Comparison of ENCODE assay signal across 8 mouse cellular contexts in genomic region chr11:119052661-119053256, GRCm38 (mm10). TPM values are rescaled to one million over a fixed set of nuclear protein-coding genes. Genes with fewer than 3 reads are reported as not detected.
DNase-seq lines count a peak whose midpoint lies in the region; ATAC-seq lines count a peak whose summit lies in the region.

No protein-coding gene starts in this region.

- no peak for DNase-seq in kidney, adult 9 months
- peak; percentile 72 for DNase-seq in Muller cell, postnatal 12 days (ENCODE audit: inconsistent ontology term)
- DNase-seq in kidney, postnatal 36 days: peak; percentile 36 to 45
- peak; percentile 65 for DNase-seq in midbrain, embryonic 14.5 days
- DNase-seq in frontal cortex, postnatal 36 days (ENCODE audit: low spot score in 2 of 2): no peak

- peaks cover 67% of the 10 kb centered on the region for H3K4me1 ChIP-seq in kidney, embryonic 15.5 days
- H3K4me1 ChIP-seq in forebrain, embryonic 16.5 days (replicated peaks; ENCODE audit: control insufficient read depth, insufficient read depth, low read length): peaks cover 49% of the 10 kb centered on the region
- peaks cover 50% of the 10 kb centered on the region for H3K4me1 ChIP-seq in midbrain, embryonic 14.5 days (ENCODE audit: control insufficient read depth, insufficient read depth, low read length)

- no peaks in the 10 kb centered on the region for H3K9me3 ChIP-seq in kidney, embryonic 15.5 days (replicated peaks)
- H3K9me3 ChIP-seq in forebrain, embryonic 16.5 days (ENCODE audit: control insufficient read depth, low read length): no peaks in the 10 kb centered on the region
- no peaks in the 10 kb centered on the region for H3K9me3 ChIP-seq in midbrain, embryonic 14.5 days (ENCODE audit: control insufficient read depth, low read length)

- 2% methylated on average over 13 of the region's 13 CpGs for WGBS in kidney, embryonic 15.5 days
- WGBS in forebrain, embryonic 16.5 days: 3% methylated on average over 13 of the region's 13 CpGs
- 4% methylated on average over 13 of the region's 13 CpGs for WGBS in midbrain, embryonic 14.5 days

- H3K9ac ChIP-seq in kidney, embryonic 15.5 days: peak overlapping the region; percentile 32; the same call in 1 of the 2 replicates
- peak overlapping the region; percentile 60 for H3K9ac ChIP-seq in forebrain, embryonic 16.5 days (replicated peaks; ENCODE audit: low read depth, low read length)
- peak overlapping the region; percentile 57 for H3K9ac ChIP-seq in midbrain, embryonic 14.5 days (replicated peaks; ENCODE audit: low read length)

- peak overlapping the region; percentile 61 for H3K4me3 ChIP-seq in kidney, embryonic 15.5 days (replicated peaks)
- peak overlapping the region; percentile 44 for H3K4me3 ChIP-seq in forebrain, embryonic 16.5 days (replicated peaks; ENCODE audit: low read length)
- H3K4me3 ChIP-seq in midbrain, embryonic 14.5 days (replicated peaks; ENCODE audit: low read depth, low read length): peak overlapping the region; percentile 29

- H3K27ac ChIP-seq in kidney, embryonic 15.5 days: peak overlapping the region; percentile 56; the same call in 1 of the 2 replicates
- peak overlapping the region; percentile 89 for H3K27ac ChIP-seq in forebrain, embryonic 16.5 days (ENCODE audit: low read length)
- peak overlapping the region; percentile 97 for H3K27ac ChIP-seq in midbrain, embryonic 14.5 days (replicated peaks; ENCODE audit: low read depth, low read length)

- peak; percentile 30; the same call in 1 of the 2 replicates for ATAC-seq in kidney, embryonic 15.5 days (replicated peaks; ENCODE audit: low FRiP score)
- no peak; the same call in 1 of the 2 replicates for ATAC-seq in forebrain, embryonic 16.5 days
- ATAC-seq in midbrain, embryonic 14.5 days (ENCODE audit: low FRiP score, low TSS enrichment): no peak
- no peak for ATAC-seq in megakaryocyte-erythroid progenitor cell, adult 5-6 weeks (replicated peaks; ENCODE audit: low FRiP score, low TSS enrichment, poor library complexity, severe bottlenecking)

- H3K27me3 ChIP-seq in kidney, embryonic 15.5 days: peaks cover 91% of the 10 kb centered on the region
- H3K27me3 ChIP-seq in forebrain, embryonic 16.5 days (replicated peaks; ENCODE audit: control insufficient read depth, insufficient read depth, low read length): peaks cover 48% of the 10 kb centered on the region
- H3K27me3 ChIP-seq in midbrain, embryonic 14.5 days (ENCODE audit: control insufficient read depth, insufficient read depth, low read length): peaks cover 53% of the 10 kb centered on the region

- H3K4me2 ChIP-seq in kidney, embryonic 15.5 days: peak overlapping the region; percentile 72
- H3K4me2 ChIP-seq in forebrain, embryonic 16.5 days (ENCODE audit: low read length): peak overlapping the region; percentile 96
- H3K4me2 ChIP-seq in midbrain, embryonic 14.5 days (ENCODE audit: low read length): peak overlapping the region; percentile 98

- H3K36me3 ChIP-seq in kidney, embryonic 15.5 days: no peaks in the 10 kb centered on the region
- H3K36me3 ChIP-seq in forebrain, embryonic 16.5 days (ENCODE audit: control insufficient read depth, insufficient read depth): no peaks in the 10 kb centered on the region
- no peaks in the 10 kb centered on the region for H3K36me3 ChIP-seq in midbrain, embryonic 14.5 days (ENCODE audit: control insufficient read depth, insufficient read depth, low read length)

RNA-seq across cellular contexts. Expression of gene Cbx8, which starts 12.0 kb away (rescaled TPM):
- polyA plus RNA-seq in kidney, embryonic 15.5 days (2015; fragmentation: Nextera tagmentation; extraction: Ambion mirVana): 9.8 and 10.3 TPM in 2 replicates
- 12.3 and 13.4 TPM in 2 replicates for polyA plus RNA-seq in forebrain, embryonic 16.5 days (2015; fragmentation: Nextera tagmentation; extraction: Ambion mirVana)
- 11.5 and 12.4 TPM in 2 replicates for polyA plus RNA-seq in midbrain, embryonic 14.5 days (2014; fragmentation: Nextera tagmentation; extraction: Ambion mirVana)
- 1.3 and 2.2 TPM in 2 replicates for total RNA-seq in megakaryocyte-erythroid progenitor cell, adult 5-6 weeks (2014; fragmentation: Nextera tagmentation)
- 0.70 and 1.2 TPM in 2 replicates for total RNA-seq in megakaryocyte-erythroid progenitor cell, adult 5-6 weeks (2017)

RNA-seq across cellular contexts. Expression of gene Cbx2, which starts 30.0 kb away (rescaled TPM):
- polyA plus RNA-seq in kidney, embryonic 15.5 days (2015; fragmentation: Nextera tagmentation; extraction: Ambion mirVana): 38.9 and 40.7 TPM in 2 replicates
- 24.9 and 26.7 TPM in 2 replicates for polyA plus RNA-seq in forebrain, embryonic 16.5 days (2015; fragmentation: Nextera tagmentation; extraction: Ambion mirVana)
- polyA plus RNA-seq in midbrain, embryonic 14.5 days (2014; fragmentation: Nextera tagmentation; extraction: Ambion mirVana): 15.6 and 20.7 TPM in 2 replicates
- total RNA-seq in megakaryocyte-erythroid progenitor cell, adult 5-6 weeks (2014; fragmentation: Nextera tagmentation): 9.7 and 10.4 TPM in 2 replicates
- total RNA-seq in megakaryocyte-erythroid progenitor cell, adult 5-6 weeks (2017): 6.2 and 6.4 TPM in 2 replicates

RNA-seq across cellular contexts. Expression of gene Cbx4, which starts 33.3 kb away (rescaled TPM):
- 8.6 and 9.9 TPM in 2 replicates for polyA plus RNA-seq in kidney, embryonic 15.5 days (2015; fragmentation: Nextera tagmentation; extraction: Ambion mirVana)
- polyA plus RNA-seq in forebrain, embryonic 16.5 days (2015; fragmentation: Nextera tagmentation; extraction: Ambion mirVana): 18.1 and 18.5 TPM in 2 replicates
- 19.0 and 19.3 TPM in 2 replicates for polyA plus RNA-seq in midbrain, embryonic 14.5 days (2014; fragmentation: Nextera tagmentation; extraction: Ambion mirVana)
- total RNA-seq in megakaryocyte-erythroid progenitor cell, adult 5-6 weeks (2014; fragmentation: Nextera tagmentation): 5.2 and 5.4 TPM in 2 replicates
- 3.9 and 11.6 TPM in 2 replicates for total RNA-seq in megakaryocyte-erythroid progenitor cell, adult 5-6 weeks (2017)

Comparison
In these comparisons a context has a peak if more than half of its experiments do, and no peak if none do; other contexts are left out.
1. DNase-seq: peak in Muller cell, postnatal 12 days (single experiment), kidney, postnatal 36 days (2 of 2) and midbrain, embryonic 14.5 days (single experiment); none in kidney, adult 9 months (single experiment) and frontal cortex, postnatal 36 days (0 of 2).
2. Peak in every context shown above with its lines, with median percentiles within 50 percentile points of each other: H3K27ac ChIP-seq, H3K4me2 ChIP-seq, H3K4me3 ChIP-seq and H3K9ac ChIP-seq.